Mouse (Mus musculus) brain, adult 2 months (tissue): ENCODE results near the gene Pigv.

ENCODE experiments used
- DNase-seq: peaks from one replicate; pipeline ENCODE4 v3.0.0; 2011; ENCODE audit warnings: low read depth, low spot score

Pigv gene

DNA sequence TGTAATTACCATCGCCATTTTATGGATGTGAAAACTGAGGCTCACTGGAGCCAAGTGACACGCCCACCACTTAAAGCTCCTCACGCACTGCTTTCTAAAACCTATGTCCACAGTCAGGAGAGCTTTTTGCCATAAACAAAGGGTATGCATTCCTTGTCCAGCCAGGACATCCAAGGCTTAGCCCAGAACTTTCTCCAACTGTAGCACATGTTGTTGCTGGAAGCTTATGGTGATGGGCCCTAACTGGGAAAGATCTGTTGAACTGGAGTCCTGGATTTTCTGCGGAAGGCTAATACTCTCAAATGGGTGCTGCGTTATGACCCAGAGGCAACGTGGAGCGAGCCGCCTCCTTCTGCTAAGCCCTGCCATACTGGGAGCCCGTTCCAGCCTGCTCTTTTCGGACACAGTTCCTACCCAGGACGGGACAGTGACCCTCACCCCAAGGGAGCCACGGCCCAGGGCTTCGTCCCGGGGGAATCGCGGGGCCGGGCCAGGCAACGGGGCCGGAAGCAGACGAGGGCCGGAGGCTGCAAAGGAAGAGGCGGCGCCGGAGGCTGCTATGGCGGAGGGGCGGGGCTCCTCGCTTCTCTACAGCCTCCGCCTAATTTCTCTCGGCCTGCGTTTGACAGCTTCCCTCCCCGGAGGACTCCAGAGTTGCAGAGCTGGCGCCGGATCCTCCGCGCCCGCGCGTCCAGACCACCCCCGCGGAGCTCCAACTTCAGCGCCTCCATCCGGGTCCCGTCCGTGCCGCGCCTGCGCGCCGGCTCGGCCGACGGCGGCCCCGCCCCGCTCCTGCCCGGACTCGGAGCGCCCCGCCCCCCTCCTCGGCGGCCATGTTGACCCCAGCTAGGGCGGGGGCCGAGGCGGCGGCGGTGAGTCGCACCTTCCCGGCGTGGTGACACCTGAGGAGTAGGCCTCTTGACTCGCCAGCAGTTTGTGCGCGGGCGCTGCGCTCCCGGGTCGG lies at the start of gene Pigv:
TSS of gene Pigv (minus strand) at position 767 of the 964 bp plus-strand sequence.
- DNase-seq = peak; percentile 94

DNA sequence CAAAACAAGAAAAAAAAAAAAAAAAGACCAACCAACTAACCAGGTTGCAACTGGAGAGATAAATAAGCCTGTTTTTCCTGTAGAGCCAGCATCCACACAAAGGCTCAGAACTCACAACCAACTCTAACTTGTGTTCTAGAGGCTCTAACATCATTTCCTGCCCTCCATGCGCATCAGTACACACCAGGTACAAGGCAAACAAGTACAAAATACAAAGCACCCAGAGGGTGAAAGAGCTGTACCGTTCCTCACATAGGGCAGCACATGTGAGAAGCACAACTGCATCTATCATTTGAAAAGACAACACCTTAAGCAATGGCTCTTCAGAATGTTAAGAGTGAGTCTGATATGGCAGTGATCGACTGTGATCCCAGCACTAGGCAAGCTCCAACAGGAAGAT lies 47.3 kb upstream of the Pigv start:
- no peak for DNase-seq

DNA sequence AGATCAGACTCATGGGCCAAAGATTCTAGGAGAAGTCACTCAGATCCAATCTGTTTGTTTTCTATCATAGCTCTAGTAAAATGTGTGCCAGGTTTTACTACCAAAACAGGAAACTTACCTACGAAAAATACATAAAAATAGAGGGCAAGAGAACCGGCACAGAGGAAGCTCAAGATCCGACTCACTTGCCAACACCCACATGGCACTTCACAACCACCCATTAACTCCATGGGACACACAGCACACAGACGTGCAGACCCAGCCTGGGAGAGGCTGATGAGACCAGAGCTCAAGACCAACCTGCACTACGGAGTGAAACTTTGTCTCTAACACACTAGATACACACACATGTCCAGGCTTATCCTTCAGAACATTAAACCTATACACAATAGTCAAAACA lies 40.3 kb upstream of the Pigv start:
- peak; percentile 27 for DNase-seq

DNA sequence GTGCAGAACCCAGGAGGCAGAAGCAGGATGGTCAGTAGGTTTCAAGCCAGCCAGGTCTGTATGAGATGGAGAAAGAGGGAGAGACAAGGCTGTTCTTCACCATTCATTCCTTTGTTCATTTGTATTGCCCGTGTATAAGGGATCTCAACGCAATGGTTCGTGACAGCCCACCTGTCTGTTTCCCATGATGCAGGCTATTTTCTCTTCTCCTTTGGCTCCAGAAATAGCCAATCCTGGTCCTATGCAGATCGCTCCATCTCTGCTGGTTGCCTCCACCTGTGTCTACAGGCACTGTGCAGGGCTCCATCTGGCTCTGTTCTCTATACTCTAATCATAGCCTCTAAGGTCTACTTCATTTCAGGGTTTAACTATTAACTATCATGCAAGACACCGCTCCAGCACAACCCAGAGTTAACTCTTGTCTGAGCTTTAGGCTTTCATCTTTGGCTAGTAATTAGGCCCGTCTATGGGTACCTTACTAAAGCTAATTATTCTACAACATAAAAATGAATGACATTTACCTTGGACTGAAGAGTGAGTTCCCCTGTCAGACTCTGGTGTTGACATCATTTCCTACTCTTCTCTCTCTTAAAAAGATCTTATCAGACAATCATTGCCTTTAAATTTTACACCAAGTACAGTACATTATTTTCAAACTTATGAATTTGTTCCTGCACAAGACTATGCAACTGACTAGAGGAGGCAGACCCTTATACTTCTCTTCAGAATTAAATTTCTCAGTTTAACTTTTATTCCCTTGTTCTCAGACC lies 39.0 kb upstream of the Pigv start:
- peak; percentile 81 for DNase-seq

DNA sequence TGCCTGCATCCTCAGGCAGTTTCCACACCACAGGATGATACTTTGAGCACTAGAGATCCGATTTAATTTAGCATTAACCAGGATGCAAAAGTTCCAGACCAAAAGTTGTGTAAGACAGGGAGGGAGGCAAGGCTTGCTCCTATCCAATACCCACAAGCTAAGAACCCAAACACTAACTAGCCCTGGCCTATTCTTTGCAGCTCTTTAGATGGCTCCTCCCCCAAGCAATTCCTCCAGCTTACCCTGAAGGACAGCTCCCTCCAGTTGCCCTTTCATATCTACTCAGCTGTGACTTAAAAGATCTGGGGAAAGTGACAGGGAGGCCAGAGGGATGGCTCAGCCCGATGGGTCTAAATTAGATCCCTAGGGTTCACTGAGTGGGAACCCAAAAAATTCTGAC lies 36.9 kb upstream of the Pigv start:
- DNase-seq = no peak

DNA sequence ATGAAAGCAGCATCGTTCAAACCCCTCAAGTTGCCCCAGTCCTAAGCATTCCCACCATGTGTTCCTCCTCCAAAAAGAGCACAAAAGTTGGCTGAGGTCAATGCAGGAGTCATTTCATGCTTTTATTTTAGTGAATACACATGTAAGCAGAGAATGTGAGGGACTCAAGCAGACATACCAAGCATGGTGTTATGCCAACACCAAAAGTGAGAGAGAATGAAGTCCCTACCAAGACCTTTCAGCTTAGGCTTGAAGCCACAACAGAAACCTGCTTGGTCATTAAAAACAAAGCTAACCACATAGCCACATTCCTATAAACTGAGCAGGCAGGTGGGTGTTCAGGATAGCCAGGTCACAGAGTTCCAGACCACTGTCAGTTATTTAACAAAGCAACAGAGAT lies 35.0 kb upstream of the Pigv start:
- no peak for DNase-seq

DNA sequence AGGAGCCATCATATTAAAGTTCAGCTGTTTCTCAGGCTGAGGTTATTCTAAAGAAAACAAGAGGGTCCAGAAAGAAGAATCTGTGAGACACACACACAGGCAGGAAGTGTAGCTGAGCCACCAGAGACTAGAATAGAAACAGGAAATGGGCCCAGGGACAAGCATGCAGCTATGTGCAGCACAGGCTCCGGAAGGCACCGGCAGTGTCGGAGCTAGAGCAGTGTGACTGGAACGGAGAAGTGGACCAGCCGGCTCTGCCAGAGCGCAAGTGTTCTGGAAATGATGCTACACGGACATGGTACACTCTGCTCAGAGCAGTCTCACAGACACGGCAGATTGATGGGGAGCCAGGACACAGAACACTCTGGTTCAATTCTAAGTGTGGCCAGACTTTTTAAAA lies 34.5 kb upstream of the Pigv start:
- DNase-seq = peak; percentile 90

DNA sequence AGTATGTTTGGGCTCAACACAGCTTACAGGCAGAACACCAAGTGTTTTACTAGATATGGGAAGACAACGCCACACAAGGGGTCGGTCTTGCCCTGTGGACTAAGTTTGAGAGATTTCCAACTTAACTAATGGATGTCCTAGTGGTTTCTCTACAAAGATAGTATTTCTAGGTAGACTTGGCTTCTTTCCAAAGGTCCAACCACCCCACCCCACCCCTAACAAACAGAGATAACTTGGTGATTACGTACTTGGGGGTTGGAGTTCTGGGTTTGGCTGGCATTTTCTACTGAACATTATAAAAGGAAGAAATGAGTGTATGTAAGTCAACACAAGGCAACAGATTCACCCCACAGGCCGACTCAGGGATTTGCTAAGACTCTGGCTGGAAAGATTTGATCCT lies 32.6 kb upstream of the Pigv start:
- no peak for DNase-seq

DNA sequence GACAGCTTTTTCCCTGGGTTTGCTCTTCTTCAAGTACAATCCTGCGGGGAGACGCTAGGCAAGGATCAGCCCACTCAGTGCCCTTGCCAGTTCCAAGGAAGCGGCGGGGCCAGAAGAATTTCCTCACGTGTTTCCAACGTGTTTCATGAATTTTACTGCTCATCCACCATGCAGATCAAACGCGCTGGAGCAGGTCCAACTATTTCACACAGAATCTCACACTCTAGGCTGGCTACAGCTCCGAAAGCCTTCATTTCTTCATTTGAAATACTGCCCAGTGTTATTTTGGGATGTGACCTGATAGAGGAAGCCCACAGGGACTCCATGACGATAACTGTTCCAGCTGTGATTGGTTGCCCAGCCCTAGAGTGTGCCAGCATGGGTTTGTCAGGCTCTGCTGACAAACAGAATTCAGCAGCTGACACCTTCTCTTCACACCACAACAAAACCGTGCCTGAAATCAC lies 28.5 kb upstream of the Pigv start:
- DNase-seq = peak; percentile 79

DNA sequence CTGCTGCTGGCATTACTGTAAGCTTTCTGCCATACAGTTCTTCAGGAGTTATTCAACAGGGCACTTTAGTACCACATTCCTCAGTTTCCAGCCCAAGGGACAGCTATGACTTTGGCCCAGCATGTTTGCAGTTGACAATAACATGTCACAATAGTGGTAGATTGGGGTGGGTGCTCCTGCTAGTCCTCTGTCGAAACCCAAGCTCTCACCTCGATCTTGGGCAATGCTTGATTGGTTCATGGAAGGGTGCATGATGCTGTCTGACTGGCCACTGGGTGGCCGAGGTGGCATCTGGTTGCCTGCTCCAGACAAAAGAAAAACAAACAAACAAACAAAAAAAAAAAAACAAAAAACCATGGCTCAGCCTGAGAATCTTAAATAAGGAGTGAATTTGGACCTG lies 22.9 kb upstream of the Pigv start:
- no peak for DNase-seq

DNA sequence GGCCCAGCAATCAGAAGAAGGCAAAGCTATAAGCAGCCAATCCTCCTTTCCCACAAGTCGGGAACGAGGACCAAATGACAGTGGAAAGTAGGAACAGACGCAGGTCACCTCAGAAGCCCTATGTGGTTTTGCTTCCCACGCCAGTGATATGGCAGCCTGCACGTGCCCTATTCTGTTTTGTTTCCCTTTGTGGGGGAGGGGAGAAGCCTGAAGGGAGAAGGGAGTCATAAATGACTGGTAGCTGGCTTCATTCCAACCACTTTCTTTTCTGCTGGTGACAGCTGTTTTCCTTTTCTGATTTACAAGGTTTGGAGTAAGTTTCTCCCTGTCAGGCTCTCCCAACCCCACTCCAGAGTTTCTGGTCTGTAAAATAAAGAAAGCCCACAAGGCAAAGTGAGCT lies 17.8 kb upstream of the Pigv start:
- DNase-seq = peak; percentile 32

DNA sequence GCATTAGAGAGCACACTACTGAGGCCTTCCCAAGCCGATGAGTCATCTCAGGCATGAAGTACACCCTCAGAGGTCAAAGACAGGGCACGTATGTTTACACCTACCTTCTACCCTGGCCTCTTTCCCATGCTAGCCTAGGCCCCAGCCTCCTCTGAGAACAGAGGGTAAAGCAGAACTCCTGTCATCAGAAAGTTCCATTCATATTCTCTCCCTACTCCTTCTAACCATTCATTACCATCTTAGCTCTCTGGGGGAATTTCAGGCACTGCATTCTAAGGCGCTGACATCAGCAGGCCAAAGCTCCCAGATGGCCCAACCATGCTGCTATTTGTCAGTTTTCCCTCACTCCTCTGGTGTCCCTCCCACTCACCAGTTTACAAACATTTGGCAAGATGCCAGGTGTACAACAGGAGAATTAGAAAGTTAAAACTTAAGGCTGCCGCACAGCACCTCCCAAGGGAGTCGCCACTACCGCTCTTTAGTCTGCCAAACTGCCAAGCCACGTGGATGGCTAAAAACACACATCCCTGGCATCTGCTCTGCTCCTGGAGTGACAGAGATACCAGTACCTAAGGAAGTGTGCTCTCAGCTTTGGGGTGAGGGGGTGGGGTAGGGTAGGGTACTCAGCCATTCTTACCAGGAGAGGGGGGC lies 16.1 kb upstream of the Pigv start:
- DNase-seq = peak; percentile 73

DNA sequence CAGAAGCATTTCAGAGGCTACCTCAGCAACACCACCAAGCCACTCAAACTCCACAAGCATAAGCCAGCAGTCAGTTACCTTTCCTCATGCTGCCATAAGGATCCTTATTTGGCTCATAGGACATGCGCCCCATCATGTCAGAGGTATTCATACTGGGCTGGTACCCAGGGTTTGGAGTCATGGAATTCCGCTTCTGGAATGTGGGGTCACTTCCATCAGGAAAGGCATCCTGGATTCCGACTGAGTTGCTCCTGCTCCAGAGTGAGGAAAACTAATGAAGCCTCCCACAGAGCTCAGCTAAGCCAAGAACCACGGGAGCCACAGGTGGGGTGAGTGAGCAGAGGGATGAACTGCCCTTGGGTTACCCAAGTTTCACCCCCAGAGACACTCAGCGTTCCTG lies 14.7 kb upstream of the Pigv start:
- no peak for DNase-seq

DNA sequence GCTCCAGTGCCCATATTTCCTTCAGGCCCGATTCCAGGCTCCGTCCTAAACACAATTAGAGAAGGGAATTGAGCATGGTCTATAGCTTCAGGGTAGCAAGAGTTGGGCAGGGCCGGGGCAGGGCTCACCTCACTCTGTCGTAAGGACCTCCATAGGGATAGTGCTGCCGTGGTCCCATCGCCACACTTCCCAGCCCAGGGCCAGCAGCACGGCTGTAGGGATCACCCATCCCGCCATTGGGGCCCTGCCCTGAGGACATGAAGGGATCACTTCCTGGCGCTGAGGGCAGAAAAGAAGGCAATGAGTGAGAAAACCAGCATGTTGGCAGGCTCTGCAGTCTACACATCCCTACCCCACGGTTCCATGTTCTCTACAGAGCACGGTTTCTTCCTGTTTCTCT lies 14.1 kb upstream of the Pigv start:
- DNase-seq = no peak

DNA sequence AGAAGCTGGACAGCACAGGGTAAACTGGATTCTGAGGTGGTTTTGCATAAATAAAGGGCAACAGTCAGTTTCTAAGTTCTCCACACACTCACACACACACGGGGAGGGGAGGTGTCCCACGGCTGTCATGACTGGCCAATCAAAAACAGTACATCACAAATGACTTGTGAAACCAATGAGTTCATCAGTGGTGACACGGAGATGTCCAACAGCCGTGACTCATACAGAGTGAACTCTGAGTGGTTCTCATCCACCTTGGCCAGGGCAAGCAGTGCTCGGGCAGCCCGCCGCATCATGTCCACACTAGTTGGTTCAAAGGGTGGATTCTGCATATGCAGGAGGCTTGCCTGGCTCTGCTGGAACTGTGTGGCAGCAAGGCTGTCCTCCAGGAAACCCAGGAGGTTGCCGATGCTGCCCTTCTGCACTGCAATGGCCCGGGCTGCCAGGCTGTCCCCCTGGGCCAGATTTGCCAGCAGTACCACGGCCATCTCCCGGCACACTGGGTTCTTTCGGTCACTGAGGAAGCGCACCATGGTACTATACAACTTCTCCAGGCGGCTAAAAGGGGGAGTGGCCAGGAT lies 7.8 kb upstream of the Pigv start:
- DNase-seq = no peak

DNA sequence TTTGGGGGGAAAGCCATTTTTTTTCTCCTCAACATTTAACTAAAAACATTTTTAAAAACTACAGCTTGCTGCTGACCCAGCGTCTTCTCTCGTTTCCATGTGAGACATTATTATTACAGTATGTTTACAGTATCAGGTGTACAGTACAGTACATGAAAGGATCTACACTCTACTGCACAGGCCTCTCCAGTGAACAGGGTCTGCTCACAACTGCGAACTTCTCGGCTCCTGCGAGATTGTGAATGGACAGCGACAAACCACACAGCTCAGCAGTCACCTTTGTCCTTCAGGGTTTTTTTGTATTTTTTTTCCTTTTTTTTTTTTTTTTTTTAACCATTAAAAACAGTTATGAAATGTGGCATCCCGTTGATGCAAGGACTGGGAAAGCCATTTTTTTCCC lies 7.2 kb upstream of the Pigv start:
- DNase-seq = no peak

DNA sequence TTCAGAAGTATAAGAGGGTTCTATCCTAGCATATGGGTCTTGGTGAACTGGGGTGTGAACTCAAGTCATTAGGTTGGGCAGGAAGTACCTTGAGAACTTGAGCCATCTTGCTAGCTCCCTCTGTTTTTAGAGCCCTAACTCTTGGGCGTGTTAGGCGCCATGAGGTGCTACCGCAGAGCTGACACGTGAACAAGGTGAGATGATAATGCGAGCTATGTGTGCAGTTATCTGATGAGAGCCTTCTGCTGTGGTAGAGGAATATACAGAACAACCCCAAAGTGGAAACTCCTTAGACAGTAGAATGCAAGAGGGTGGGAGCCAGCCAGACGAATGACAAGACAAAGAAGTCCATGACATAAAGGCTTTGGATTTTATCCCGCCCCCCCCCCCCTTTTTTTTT lies 4.8 kb upstream of the Pigv start:
- DNase-seq = no peak

DNA sequence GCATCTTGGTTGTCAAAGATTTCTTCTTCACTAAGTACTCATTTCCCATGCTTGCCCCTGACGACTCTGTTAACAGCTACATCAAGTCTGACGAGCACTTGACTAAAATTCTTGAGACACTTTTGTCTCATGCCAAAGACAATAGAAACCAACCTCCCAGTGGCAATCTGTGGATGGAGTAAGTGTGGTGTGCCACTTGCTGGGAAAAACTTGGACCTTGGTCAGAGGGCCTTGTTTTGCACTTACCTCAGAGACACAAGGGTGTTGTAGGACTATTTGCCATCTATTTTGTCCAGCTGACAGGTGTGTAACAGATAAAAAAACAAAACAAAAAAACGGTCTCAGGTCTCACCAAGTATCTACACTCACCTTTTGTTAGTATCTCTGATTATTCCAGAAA lies 3.7 kb upstream of the Pigv start:
- DNase-seq = no peak

DNA sequence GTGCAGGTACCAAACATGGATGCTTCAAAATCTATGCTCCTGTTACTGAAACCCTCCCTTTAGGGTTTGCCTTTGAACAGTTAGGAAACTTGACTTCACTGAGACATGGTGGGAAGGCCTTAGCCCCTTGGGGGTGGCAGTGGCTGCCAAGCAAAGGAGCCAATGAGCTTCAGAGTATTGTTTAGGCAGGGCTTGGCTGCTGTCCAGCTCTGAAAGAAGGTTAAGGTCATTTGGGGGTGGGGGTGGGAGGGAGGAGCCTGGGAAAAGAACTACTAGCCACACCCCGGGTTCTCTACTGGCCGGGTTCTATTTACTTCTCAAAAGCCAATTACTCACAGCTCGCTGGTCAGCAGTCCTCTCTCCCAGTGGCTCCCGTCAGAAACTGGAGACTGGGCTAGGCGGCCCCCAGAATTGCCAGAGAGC lies 3.2 kb upstream of the Pigv start:
- peak; percentile 47 for DNase-seq

DNA sequence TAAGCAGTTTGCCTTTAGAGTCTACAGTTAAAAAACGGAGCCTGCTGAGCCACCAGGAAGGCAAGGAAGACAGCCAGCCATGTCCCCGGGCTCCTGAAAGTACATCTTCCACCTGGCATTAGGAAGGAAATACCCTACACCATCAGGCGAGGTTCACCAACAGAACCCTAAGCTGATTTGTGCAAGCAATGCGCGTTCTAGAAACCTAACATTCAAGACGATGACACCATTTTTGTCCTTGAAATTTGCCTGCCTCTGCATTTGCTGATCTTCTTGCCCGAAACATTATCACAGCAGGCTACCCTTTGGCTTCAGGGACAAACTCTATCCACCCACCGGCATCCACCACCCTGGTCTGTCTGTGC lies 1.9 kb upstream of the Pigv start:
- peak; percentile 33 for DNase-seq

DNA sequence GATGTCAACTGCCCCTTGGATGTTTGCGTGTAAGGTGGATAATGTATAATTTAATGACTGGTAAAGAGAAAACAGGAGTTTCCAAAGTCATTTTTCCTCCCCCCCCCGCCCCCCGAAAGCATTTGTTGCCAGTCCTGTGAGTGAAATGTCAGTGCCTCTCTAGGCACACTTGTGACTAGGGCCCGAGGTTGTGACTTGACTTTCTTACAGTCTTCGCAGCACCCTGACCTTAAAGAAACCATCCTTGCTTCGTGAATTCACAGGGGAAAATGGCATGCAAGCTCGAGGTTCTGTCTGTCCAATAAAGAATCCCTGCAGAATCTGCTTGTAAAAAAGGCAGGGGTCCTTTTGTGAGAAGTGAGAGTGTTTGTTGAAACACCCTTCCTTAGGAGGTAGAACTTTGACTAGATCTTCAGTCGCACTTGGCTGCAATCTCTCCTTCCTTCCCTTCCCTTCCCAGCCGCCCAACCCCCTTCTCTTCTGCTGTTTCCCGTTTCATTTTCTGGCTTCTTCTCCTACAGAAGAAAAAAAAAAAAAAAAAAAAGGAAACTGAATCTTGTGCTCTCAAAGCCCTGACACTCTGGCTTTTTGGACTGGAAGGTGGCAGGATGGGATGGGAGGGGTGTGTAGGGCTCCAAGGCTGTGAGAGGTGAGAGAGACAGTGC lies 1.4 kb upstream of the Pigv start:
- DNase-seq = peak; percentile 69
